Mouse (Mus musculus) C2C12 (cell line): Measurements from ENCODE around the gene Pde4dip.

Experiments used
- CEBPB ChIP-seq: IDR thresholded peaks from one replicate; pipeline ENCODE4 v1.6.1; 2011; ENCODE audit warnings: low read depth, mild to moderate bottlenecking, control low read depth, moderate library complexity
- CTCF ChIP-seq: IDR thresholded peaks from one replicate; pipeline ENCODE4 v1.5.1; 2011; ENCODE audit not compliant: control insufficient read depth, insufficient read depth, insufficient read length
- MAX ChIP-seq: IDR thresholded peaks from one replicate; pipeline ENCODE4 v1.6.1; 2011; ENCODE audit warnings: mild to moderate bottlenecking, control low read depth
- MYOD1 ChIP-seq: IDR thresholded peaks from one replicate; pipeline ENCODE4 v1.6.1; 2011; ENCODE audit warnings: low read depth; ENCODE audit not compliant: control insufficient read depth, insufficient read length
- USF1 ChIP-seq: IDR thresholded peaks from one replicate; pipeline ENCODE4 v1.6.1; 2011; ENCODE audit warnings: low read depth, mild to moderate bottlenecking, control low read depth, moderate library complexity

DNA sequence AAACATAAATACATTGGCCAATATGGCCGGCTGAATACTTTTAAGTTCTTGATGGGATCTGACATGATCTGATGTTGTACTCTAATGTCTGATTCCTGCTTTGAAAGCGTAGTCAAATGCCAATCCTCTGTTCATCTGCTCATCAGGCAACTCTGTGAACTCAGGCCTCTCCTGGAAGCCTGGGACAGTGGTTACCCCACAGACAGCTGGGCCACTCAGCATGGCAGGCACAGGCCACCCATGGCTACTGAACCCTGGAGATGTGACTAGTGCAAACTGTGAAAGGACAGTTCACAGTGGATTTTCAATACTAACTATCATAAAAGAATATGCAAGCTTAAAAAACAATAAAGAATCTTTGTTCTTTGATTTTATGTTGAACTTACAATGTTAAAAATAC lies 85.6 kb downstream of the Pde4dip start:
- no peak for TF ChIP-seq USF1
- no peak for TF ChIP-seq CTCF
- no peak for TF ChIP-seq MAX
- TF ChIP-seq CEBPB: no peak
- no peak for TF ChIP-seq MYOD1
